Mouse (Mus musculus): ENCODE measurements around the gene Olfr593.
"Not testable (repeated sequence)": the region's sequence is repeated elsewhere in the genome, so short reads cannot be mapped to it uniquely, and the experiment has no call there.

Olfr593 gene

DNA sequence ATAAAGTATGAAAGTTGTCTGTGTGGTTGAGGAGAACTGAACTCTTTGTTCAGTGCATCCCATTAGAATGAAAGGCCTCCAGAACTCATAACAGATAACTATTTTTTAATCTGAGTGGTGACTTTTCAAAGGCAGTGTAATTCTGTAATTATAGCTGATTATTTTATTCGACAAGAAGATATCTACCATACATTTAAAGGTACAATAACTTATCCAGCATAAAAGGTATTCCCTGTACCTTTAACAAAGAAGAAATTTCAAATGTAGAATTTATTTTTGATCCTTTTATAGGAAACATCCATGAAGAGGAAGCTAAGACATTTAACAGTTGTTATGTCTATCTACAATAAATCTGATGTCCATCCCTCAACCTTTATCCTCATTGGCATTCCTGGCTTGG, at the start of gene Olfr593:
Gene Olfr593, plus strand, starts transcription at position 301 of the 400 bp plus-strand sequence.
- DNase-seq (ENCODE audit: low read depth, low spot score): no peak

DNA sequence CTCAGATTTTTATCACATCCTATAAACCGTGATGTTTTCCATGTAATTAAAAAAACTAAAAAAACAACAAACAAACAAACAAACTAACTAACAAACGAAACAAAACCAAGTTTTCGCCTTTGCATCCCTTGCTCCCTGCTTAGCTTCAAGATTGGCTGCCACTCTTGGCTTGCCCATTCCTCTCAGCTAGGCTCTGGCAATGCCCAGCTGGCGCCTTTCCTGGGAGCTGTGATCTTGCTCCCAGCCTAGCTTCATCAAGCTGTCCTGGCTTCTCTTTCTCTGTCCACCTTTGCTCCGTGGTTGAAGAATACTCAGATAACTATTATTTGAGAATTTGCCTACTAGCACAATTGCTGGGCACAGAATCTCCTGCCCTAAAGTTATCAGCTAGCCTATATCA, 42.0 kb upstream of the Olfr593 start:
- DNase-seq (ENCODE audit: low read depth, low spot score): no peak

DNA sequence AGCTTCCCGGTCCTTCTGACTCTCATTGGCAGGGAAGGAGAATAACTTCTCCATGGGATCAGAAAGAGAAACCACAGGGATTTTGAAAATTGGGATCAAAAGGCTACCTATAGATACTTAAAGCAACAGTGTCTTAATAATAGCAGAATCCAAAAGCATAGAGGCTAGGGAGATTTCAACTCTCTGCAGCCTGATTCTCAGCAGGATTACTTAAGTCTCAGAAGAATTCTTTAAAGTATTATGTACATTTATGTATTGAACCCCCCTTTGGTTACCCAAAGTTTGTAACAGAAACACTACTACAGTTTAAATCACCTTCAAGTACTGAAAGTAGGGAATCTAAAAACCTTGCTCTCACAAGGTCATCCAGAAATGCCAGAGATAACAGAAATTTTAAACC, 33.4 kb upstream of the Olfr593 start, which contains the start of gene Olfr591:
Gene Olfr591, minus strand, starts transcription at position 101 of the 400 bp plus-strand sequence.
- no peak for DNase-seq (ENCODE audit: low read depth, low spot score)

DNA sequence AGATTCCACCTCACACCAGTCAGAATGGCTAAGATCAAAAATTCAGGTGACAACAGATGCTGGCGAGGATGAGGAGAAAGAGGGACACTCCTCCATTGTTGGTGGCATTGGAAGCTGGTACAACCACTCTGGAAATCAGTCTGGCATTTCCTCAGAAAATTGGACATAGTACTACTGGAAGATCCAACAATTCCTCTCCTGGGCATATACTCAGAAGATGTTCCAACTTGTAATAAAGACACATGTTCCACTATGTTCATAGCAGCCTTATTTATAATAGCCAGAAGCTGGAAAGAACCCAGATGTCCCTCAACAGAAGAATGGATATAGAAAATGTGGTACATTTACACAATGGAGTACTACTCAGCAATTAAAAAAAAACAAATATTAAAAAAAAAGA, 27.2 kb upstream of the Olfr593 start, which contains the start of gene Olfr592:
Gene Olfr592, plus strand, starts transcription at position 301 of the 400 bp plus-strand sequence.
- not testable (repeated sequence) for DNase-seq (ENCODE audit: low read depth, low spot score)

DNA sequence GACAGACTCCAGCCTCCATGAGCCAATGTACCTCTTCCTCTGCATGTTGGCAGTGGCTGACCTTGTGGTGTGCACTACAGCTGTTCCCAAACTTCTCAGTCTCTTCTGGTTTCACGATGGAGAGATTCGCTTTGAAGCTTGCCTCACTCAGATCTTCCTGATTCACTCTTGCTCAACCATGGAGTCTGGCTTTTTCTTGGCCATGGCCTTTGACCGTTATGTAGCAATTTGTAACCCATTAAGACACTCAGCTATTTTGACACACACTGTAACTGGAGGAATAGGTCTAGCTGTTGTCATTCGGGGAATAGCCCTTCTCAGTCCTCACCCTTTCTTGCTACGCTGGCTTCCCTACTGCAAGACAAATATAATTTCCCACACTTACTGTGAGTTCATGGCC, 388 bp downstream of the Olfr593 start:
- DNase-seq (ENCODE audit: low read depth, low spot score): not testable (repeated sequence)

DNA sequence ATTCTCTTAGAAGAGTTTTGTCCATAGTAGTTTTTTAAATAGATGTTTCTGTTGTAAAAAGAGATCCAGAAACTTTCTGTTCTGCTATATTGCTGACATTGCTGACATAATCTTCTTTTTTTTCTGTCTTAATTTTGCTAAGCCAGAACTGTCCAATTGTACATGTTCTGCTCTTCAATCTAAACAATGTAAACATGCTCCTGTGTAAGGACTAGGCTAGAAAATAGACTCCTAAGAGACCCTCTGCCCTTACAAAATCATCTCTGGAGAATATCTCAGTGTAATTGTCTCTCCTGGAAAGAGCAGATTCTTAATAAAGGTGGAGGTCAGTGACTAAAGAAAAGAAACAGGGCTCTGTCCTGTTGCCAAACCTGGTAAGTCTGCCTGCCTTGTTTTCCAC, 5.0 kb downstream of the Olfr593 start, which contains the start of gene Olfr594:
Gene Olfr594, plus strand, starts transcription at position 301 of the 400 bp plus-strand sequence.
- DNase-seq (ENCODE audit: low read depth, low spot score): no peak

DNA sequence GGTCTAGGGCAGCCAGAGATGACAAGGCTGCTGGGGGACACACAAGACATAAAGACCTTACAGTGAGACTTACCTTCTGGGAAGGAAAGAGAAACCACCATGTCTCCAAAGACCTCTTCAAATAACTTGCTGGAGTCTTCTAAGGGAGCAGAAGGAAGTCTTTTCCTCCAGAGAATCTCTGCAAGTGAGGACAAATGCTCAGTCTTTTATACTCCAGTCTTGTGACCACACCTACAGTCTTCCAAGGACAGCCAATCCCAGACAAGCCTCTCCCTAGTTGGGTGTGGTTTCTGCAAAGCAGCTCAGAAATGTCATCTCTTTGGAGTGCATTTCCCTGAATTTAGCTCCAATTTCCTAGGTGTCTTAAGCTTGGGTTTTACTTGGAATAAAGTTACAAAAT, 40.7 kb downstream of the Olfr593 start, which contains the start of gene Usp17ld:
Gene Usp17ld, minus strand, starts transcription at position 101 of the 400 bp plus-strand sequence.
- not testable (repeated sequence) for DNase-seq (ENCODE audit: low read depth, low spot score)
